Mouse (Mus musculus) kidney, embryonic 16.5 days (tissue): Measurements from ENCODE around the gene Ppm1g. TPM values are rescaled to one million over a fixed set of nuclear protein-coding genes. Genes with fewer than 3 reads are reported as not detected.
A peak's percentile ranks its signal among the peaks of the same experiment; 100 is the strongest.
"Not testable (repeated sequence)": the region's sequence is repeated elsewhere in the genome, so short reads cannot be mapped to it uniquely, and the experiment has no call there.

ENCODE experiments used
- ATAC-seq: fragments of 200-750 bp; cut with Nextera tagmentation; 2 replicates; pipeline ENCODE4 v1.8.0; 2017; ENCODE audit warnings: moderate TSS enrichment; ENCODE audit not compliant: low FRiP score, low TSS enrichment
- H3K27ac ChIP-seq: fragments of 300-500 bp; sonication (generic); 2 replicates; pipeline ENCODE4 v1.5.1; 2014; ENCODE audit warnings: low read length
- H3K27me3 ChIP-seq: fragments of 300-500 bp; sonication (generic); 2 replicates; pipeline ENCODE4 v1.6.1; 2014; ENCODE audit warnings: low read length, control low read depth, mixed read lengths; ENCODE audit not compliant: insufficient read depth
- H3K36me3 ChIP-seq: fragments of 300-500 bp; sonication (generic); 2 replicates; pipeline ENCODE4 v1.6.1; 2014; ENCODE audit warnings: low read length, control low read depth, mixed read lengths; ENCODE audit not compliant: insufficient read depth
- H3K4me1 ChIP-seq: fragments of 300-500 bp; sonication (generic); 2 replicates; pipeline ENCODE4 v1.6.1; 2014; ENCODE audit warnings: low read length, control low read depth, mixed read lengths; ENCODE audit not compliant: insufficient read depth
- H3K4me2 ChIP-seq: fragments of 300-500 bp; sonication (generic); replicated peaks from 2 replicates; pipeline ENCODE4 v1.6.1; 2014; ENCODE audit warnings: low read depth, low read length
- H3K4me3 ChIP-seq: fragments of 300-500 bp; sonication (generic); 2 replicates; pipeline ENCODE4 v1.5.1; 2014; ENCODE audit warnings: mild to moderate bottlenecking, low read length
- H3K9ac ChIP-seq: fragments of 300-500 bp; sonication (generic); replicated peaks from 2 replicates; pipeline ENCODE4 v1.6.1; 2014; ENCODE audit warnings: low read length
- H3K9me3 ChIP-seq: fragments of 300-500 bp; sonication (generic); 2 replicates; pipeline ENCODE4 v1.6.1; 2016; ENCODE audit warnings: low read length, control low read depth
- WGBS: fragments of 180-500 bp; shearing (Covaris S2); extraction: QIAGEN DNeasy Blood & Tissue Kit; methylation state at CpG from one replicate; pipeline ENCODE4 v1.1.7; 2014; 5-methylcytosine and 5-hydroxymethylcytosine counted together
- polyA plus RNA-seq: library from polyadenylated mRNA; unstranded; fragments of >200 nt; fragmentation: Nextera tagmentation; extraction: Ambion mirVana; gene quantifications from 2 replicates; pipeline ENCODE4 v1.2.1, GENCODE M21; 2015

Gene Ppm1g
- polyA plus RNA-seq, 1 experiment from 2014 or later: 138 TPM

- no peaks in the 10 kb centered on the region for H3K27me3 ChIP-seq
- H3K27ac ChIP-seq: peak overlapping the region; percentile 97
- peaks cover 8% of the 10 kb centered on the region for H3K4me1 ChIP-seq
- H3K4me3 ChIP-seq: peak overlapping the region; percentile 86
- WGBS: 13% methylated on average over 11 of the region's 11 CpGs
- H3K9ac ChIP-seq: peak overlapping the region; percentile 94
- peak overlapping the region; percentile 87 for H3K4me2 ChIP-seq
- H3K36me3 ChIP-seq: no peaks in the 10 kb centered on the region
- no peak for ATAC-seq
- no peaks in the 10 kb centered on the region for H3K9me3 ChIP-seq
These were observed 938 bp upstream of the Ppm1g start for GRCm38 (mm10) chr5:31221304-31221945.

GRCm38 (mm10) chr5:31219911-31220447 is 508 bp downstream of the Ppm1g start:
- Histone ChIP-seq H3K4me3 (peak overlapping the region; percentile 86), H3K27ac (peak overlapping the region; percentile 92), H3K4me1 (peaks cover 8% of the 10 kb centered on the region), H3K9me3 (no peaks in the 10 kb centered on the region), H3K36me3 (no peaks in the 10 kb centered on the region), H3K27me3 (no peaks in the 10 kb centered on the region), H3K9ac (peak overlapping the region; percentile 90), H3K4me2 (peak overlapping the region; percentile 80)
- 0% methylated on average over 40 of the region's 40 CpGs for WGBS
- ATAC-seq: peak; percentile 77

GRCm38 (mm10) chr5:31219474-31219873 is 1.0 kb downstream of the Ppm1g start:
- no peak for ATAC-seq

GRCm38 (mm10) chr5:31219070-31219469 is 1.4 kb downstream of the Ppm1g start:
- Histone ChIP-seq H3K4me1 (peaks cover 8% of the 10 kb centered on the region), H3K27me3 (no peaks in the 10 kb centered on the region), H3K4me2 (peak overlapping the region; percentile 80), H3K9me3 (no peaks in the 10 kb centered on the region), H3K4me3 (peak overlapping the region; percentile 86), H3K27ac (no peak overlapping the region), H3K36me3 (no peaks in the 10 kb centered on the region), H3K9ac (no peak overlapping the region)
- 3% methylated on average over 2 of the region's 2 CpGs for WGBS
- ATAC-seq: no peak

More at GRCm38 (mm10) chr5:31219474-31219873, 1.0 kb downstream of the Ppm1g start:
- peak overlapping the region; percentile 90 for H3K9ac ChIP-seq
- peak overlapping the region; percentile 86 for H3K4me3 ChIP-seq
- H3K27ac ChIP-seq: peak overlapping the region; percentile 92
- H3K4me2 ChIP-seq: peak overlapping the region; percentile 80
- WGBS: 1% methylated on average over 11 of the region's 11 CpGs
- peaks cover 8% of the 10 kb centered on the region for H3K4me1 ChIP-seq
- H3K27me3 ChIP-seq: no peaks in the 10 kb centered on the region
- H3K9me3 ChIP-seq: no peaks in the 10 kb centered on the region
- no peaks in the 10 kb centered on the region for H3K36me3 ChIP-seq

- ATAC-seq: no peak
- H3K4me1 ChIP-seq: peaks cover 8% of the 10 kb centered on the region
- no peak overlapping the region for H3K27ac ChIP-seq
- no peak overlapping the region for H3K9ac ChIP-seq
- H3K27me3 ChIP-seq: no peaks in the 10 kb centered on the region
- H3K36me3 ChIP-seq: no peaks in the 10 kb centered on the region
- no peaks in the 10 kb centered on the region for H3K9me3 ChIP-seq
- H3K4me3 ChIP-seq: no peak overlapping the region
- WGBS: 55% methylated on average over 7 of the region's 7 CpGs
- no peak overlapping the region for H3K4me2 ChIP-seq
These were observed 2.2 kb downstream of the Ppm1g start for GRCm38 (mm10) chr5:31218294-31218693.

- H3K4me2 ChIP-seq, H3K4me1 ChIP-seq, ATAC-seq, H3K9me3 ChIP-seq, H3K4me3 ChIP-seq, H3K9ac ChIP-seq, H3K27me3 ChIP-seq, H3K36me3 ChIP-seq, H3K27ac ChIP-seq: not testable (repeated sequence)
- 89% methylated on average over 6 of the region's 6 CpGs for WGBS
These were observed 3.9 kb downstream of the Ppm1g start for GRCm38 (mm10) chr5:31216554-31216953.

GRCm38 (mm10) chr5:31204421-31204820 is 16.1 kb downstream of the Ppm1g start:
- Histone ChIP-seq H3K9ac (no peak overlapping the region), H3K9me3 (peaks cover 6% of the 10 kb centered on the region), H3K4me1 (peaks cover 21% of the 10 kb centered on the region), H3K4me3 (no peak overlapping the region), H3K4me2 (no peak overlapping the region), H3K27ac (no peak overlapping the region), H3K36me3 (peaks cover 57% of the 10 kb centered on the region), H3K27me3 (no peaks in the 10 kb centered on the region)
- ATAC-seq: no peak
- WGBS: 92% methylated on average over 6 of the region's 6 CpGs

GRCm38 (mm10) chr5:31203866-31204265 is 16.6 kb downstream of the Ppm1g start:
- H3K27me3 ChIP-seq: no peaks in the 10 kb centered on the region
- peaks cover 6% of the 10 kb centered on the region for H3K9me3 ChIP-seq
- 92% methylated on average over 2 of the region's 2 CpGs for WGBS

GRCm38 (mm10) chr5:31202933-31203332 is 17.6 kb downstream of the Ppm1g start:
- H3K27ac ChIP-seq: peak overlapping the region; percentile 93; the same call in 1 of the 2 replicates
- peak overlapping the region; percentile 75 for H3K4me3 ChIP-seq
- no peaks in the 10 kb centered on the region for H3K27me3 ChIP-seq
- peaks cover 6% of the 10 kb centered on the region for H3K9me3 ChIP-seq
- peak overlapping the region; percentile 77 for H3K4me2 ChIP-seq
- WGBS: 87% methylated on average over 7 of the region's 7 CpGs
- peak overlapping the region; percentile 77; the same call in 1 of the 2 replicates for H3K9ac ChIP-seq
- no peak for ATAC-seq
- H3K4me1 ChIP-seq: peaks cover 21% of the 10 kb centered on the region
- peaks cover 72% of the 10 kb centered on the region for H3K36me3 ChIP-seq

More at GRCm38 (mm10) chr5:31203866-31204265, 16.6 kb downstream of the Ppm1g start:
- Histone ChIP-seq H3K27ac (no peak overlapping the region), H3K4me1 (peaks cover 21% of the 10 kb centered on the region), H3K4me2 (no peak overlapping the region), H3K4me3 (no peak overlapping the region), H3K36me3 (peaks cover 62% of the 10 kb centered on the region), H3K9ac (no peak overlapping the region)
- ATAC-seq: no peak
